Mouse (Mus musculus) sigmoid colon, adult 10 weeks (tissue): ENCODE results near the gene Irs3. TPM values are rescaled to one million over a fixed set of nuclear protein-coding genes. Genes with fewer than 3 reads are reported as not detected.

Experiments used
- polyA plus RNA-seq: library from polyadenylated mRNA; stranded (reverse); fragments of 350-450 nt; fragmentation: Illumina TruSeq; extraction: RNeasy Lipid Tissue Mini Kit (QIAGEN cat#74804); gene quantifications from one replicate; pipeline ENCODE4 v1.2.3, GENCODE M21; 2014; ENCODE audit warnings: low read depth, low replicate concordance

The Irs3 gene
- not detected for polyA plus RNA-seq

GRCm38 (mm10) chr5:137645652-137646091 is at the start of gene Irs3:
Gene Irs3 (minus strand): TSS chr5:137645714.

GRCm38 (mm10) chr5:137684294-137685123 is 39.0 kb upstream of the Irs3 start, which contains the start of gene Agfg2:
Gene Agfg2 (minus strand): TSS chr5:137684726.

GRCm38 (mm10) chr5:137641054-137641453 is 4.5 kb downstream of the Irs3 start, which contains the start of gene Sap25:
Gene Sap25 (plus strand): TSS chr5:137641334.

GRCm38 (mm10) chr5:137628498-137629305 is 16.8 kb downstream of the Irs3 start, which contains the start of the genes Fbxo24, Lrch4 and Gm20605:
Gene Fbxo24 (minus strand): TSS chr5:137629002.
Gene Lrch4 (plus strand): TSS chr5:137629121.
Gene Gm20605 (plus strand): TSS chr5:137629175.

GRCm38 (mm10) chr5:137613550-137613949 is 32.0 kb downstream of the Irs3 start, which contains the start of gene Pcolce:
Gene Pcolce (minus strand): TSS chr5:137613784.

GRCm38 (mm10) chr5:137600619-137601364 is 44.7 kb downstream of the Irs3 start, which contains the start of gene Mospd3:
Gene Mospd3 (minus strand): TSS chr5:137601058.

Other genes starting within 250 kb of the Irs3 start
- 10.9 TPM for gene Zan, start 168.7 kb downstream of the Irs3 start, polyA plus RNA-seq
- gene Pop7, start 143.2 kb downstream of the Irs3 start, polyA plus RNA-seq: not detected
- gene Gigyf1, start 127.2 kb downstream of the Irs3 start, polyA plus RNA-seq: 2.5 TPM
- not detected for gene Epo, start 112.5 kb downstream of the Irs3 start, polyA plus RNA-seq
- gene Gnb2, start 112.2 kb downstream of the Irs3 start, polyA plus RNA-seq: 2.5 TPM
- gene Actl6b, start 92.2 kb downstream of the Irs3 start, polyA plus RNA-seq: not detected
- not detected for gene Tfr2, start 75.9 kb downstream of the Irs3 start, polyA plus RNA-seq
- gene Mospd3, start 44.7 kb downstream of the Irs3 start, polyA plus RNA-seq: not detected
- gene Pcolce, start 31.9 kb downstream of the Irs3 start, polyA plus RNA-seq: 5.8 TPM
- not detected for gene Fbxo24, start 16.7 kb downstream of the Irs3 start, polyA plus RNA-seq
- gene Lrch4, start 16.6 kb downstream of the Irs3 start, polyA plus RNA-seq: 0.85 TPM
- gene Gm20605, start 16.5 kb downstream of the Irs3 start, polyA plus RNA-seq: not detected
- gene Sap25, start 4.4 kb downstream of the Irs3 start, polyA plus RNA-seq: 1.6 TPM
- gene Agfg2, start 39.0 kb upstream of the Irs3 start, polyA plus RNA-seq: 11.5 TPM
- gene Nyap1, start 95.9 kb upstream of the Irs3 start, polyA plus RNA-seq: 0.47 TPM
- 6.2 TPM for gene Tsc22d4, start 100.0 kb upstream of the Irs3 start, polyA plus RNA-seq
- 4.4 TPM for gene Ppp1r35, start 133.1 kb upstream of the Irs3 start, polyA plus RNA-seq
- gene Mepce, start 141.9 kb upstream of the Irs3 start, polyA plus RNA-seq: 6.9 TPM
- 5.9 TPM for gene Zcwpw1, start 142.1 kb upstream of the Irs3 start, polyA plus RNA-seq
- 2.6 TPM for gene Pilra, start 190.6 kb upstream of the Irs3 start, polyA plus RNA-seq
- 2.0 TPM for gene Pilrb1, start 212.4 kb upstream of the Irs3 start, polyA plus RNA-seq
- gene Pilrb2, start 226.1 kb upstream of the Irs3 start, polyA plus RNA-seq: 1.8 TPM